Mouse (Mus musculus) thymus, postnatal 36 days (tissue): Measurements from ENCODE around the gene Nr5a2.

Experiments used
- DNase-seq, 2 experiments: peaks; one replicate each; pipeline ENCODE4 v3.0.0; 2022; ENCODE audit warnings: mixed read lengths in 2 of 2

Gene Nr5a2

GRCm38 (mm10) chr1:136909494-136910037, 50.7 kb downstream of the Nr5a2 start:
- DNase-seq: no peak

DNA sequence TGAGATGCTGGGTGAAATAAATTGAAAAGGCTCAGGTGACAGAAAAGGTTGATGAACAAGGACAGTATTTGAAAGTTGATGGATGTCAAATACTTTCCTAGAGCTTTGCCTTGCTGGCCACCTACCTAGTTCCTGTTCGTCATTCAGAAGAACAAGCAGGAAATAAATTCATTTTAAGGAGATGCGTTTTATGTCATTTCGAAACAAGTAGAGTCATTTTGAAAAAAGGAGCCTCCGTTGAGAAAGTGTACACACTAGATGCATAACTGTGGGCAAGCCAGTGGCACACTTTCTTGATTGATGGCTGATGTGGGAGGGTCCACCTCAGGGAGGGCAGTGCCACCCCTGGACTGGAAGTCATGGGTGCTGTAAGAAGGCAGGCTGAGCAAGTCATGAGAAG, 62.1 kb downstream of the Nr5a2 start:
- no peak for DNase-seq

DNA sequence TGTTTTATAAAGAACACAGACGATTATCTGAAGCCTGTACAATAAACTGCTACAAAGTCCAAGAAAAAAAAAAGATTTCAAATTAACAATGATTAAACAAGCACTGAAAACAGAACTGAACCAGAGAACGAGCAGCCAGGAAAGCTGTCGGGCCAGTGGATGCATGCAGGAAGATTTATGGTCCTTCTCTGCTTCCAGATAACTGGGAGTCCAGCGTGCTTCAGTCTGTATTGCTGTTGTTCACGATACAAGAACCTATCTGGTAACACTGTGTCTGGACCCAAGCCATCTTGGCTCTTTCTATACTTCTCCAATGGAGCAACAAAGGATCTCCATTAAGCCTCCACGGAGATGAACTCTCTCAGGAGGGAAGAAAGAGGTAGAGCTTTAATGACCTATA, 63.9 kb downstream of the Nr5a2 start:
- DNase-seq: no peak

GRCm38 (mm10) chr1:136895877-136896276, 64.4 kb downstream of the Nr5a2 start:
- no peak for DNase-seq

GRCm38 (mm10) chr1:136894753-136895152, 65.5 kb downstream of the Nr5a2 start:
- DNase-seq: no peak

DNA sequence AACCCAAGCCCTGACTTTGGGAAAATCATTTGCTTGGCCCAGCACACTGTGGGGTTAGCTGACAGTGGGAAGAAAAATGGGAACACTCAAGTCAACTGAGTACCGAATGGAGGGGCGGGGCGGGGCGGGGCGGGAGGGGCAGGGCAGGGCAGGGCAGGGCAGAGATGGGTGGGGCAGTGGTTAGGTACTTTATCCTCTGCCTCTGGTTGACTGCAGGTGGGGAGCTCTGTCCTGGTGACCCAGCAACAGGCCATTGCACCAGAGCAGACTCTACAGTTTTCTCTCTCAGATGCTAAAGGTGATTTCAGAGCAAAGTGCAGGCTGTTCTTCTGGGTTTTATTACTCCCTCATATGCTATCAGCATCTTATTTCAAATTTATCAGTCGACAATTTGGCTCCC, 67.1 kb downstream of the Nr5a2 start:
- DNase-seq: no peak

- no peak for DNase-seq
These were observed 69.8 kb downstream of the Nr5a2 start for GRCm38 (mm10) chr1:136890439-136890838.

GRCm38 (mm10) chr1:136888704-136889103, 71.5 kb downstream of the Nr5a2 start:
- no peak for DNase-seq

DNA sequence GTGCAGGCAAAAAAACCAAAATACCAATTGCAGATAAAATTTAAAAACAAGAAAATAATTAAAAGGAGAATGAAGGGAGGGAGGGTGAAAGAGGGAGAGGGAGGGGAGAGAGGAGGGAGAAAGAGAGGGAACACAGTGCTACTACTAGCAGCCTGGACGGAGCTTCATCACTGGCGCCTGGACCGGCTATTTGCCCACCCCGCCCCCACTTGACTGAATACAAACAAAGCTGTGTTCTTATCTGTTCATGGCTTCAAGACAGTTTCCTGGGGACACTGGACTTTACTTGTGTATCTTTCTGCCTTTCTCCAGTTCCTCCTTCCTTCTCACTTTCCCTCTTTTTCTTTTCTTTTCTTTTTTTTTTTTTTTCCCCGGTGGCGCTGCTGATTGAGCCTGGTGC, 73.6 kb downstream of the Nr5a2 start:
- no peak for DNase-seq

- DNase-seq: no peak
These were observed 76.6 kb downstream of the Nr5a2 start for GRCm38 (mm10) chr1:136883458-136884174.

DNA sequence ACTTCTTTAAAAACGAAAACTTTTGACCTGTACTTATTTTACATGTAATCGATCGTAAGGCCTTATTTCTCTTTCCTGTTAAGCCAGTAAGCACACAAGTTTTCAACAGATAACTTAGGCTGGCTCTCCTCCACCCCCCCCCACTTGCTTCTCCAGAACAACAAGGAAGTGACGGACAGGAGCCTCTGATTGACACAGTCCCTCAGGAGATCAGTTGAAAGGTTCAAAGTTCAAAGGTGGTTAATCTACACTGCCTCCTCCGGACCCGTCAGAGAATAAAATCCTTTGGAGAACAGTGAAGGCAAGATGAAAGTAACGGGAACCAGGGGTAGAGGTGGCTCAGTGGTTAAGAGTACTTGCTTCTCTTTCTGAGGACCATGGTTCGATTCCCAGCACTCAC, 80.0 kb downstream of the Nr5a2 start:
- no peak for DNase-seq

- DNase-seq: no peak
These were observed 85.2 kb downstream of the Nr5a2 start for GRCm38 (mm10) chr1:136875006-136875405.

DNA sequence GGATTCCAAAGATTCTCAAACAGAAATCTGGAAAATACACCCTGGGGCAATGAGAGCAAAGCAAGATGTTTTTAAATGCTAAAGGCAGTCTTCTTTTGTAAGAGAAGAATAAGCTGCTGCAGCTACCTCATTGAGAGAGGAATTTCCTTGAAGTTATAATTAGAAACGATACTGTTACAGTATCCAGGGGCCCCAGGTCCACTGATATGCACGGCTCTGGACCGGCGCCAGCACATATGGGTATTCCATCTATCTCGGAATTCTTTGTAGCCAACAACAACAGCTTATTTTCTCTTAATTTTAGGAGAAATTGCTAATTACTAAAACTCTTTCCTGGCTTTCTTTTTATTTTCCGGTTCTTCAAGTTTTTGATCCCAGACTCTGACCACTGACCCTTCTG, 91.3 kb downstream of the Nr5a2 start:
- DNase-seq: no peak

DNA sequence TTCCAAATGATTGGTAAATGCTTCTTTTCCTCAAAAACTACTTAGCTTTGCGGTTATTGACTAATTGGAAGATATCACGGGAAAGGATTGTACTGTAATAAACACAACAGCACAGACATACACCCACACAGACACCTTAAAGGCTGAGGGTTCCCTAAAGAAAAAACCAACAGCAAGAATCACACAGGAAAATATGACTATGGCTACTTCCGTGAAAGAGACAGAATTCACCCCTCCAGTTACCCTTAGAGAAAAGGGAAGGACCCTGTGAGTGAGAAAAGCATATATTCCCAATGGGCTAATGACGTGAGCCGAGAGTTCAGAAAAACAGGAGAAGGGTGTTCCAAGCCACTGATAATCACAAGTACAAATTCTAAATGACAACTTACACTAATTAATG, 92.0 kb downstream of the Nr5a2 start:
- no peak for DNase-seq

GRCm38 (mm10) chr1:136866481-136867092, 93.7 kb downstream of the Nr5a2 start:
- peak; percentile 6 for DNase-seq

DNA sequence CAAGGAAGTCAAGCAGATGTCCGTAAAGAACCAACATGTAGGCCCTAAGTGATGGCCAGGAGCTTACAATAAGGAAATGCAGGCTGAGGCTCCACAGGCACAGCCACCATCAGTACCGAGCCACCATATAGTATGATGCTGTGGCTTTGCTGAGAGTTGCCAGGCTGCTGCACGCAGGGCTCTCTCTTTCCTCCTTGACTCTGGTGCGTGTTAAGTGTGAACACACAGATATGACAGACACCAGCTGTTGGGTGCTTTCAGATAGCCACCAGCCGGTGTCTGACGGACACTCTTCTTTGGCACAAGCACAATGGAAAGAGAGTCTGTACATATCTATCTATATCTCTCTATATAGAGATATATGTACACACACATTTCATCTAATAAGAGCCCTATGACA, 97.0 kb downstream of the Nr5a2 start:
- DNase-seq: no peak

DNA sequence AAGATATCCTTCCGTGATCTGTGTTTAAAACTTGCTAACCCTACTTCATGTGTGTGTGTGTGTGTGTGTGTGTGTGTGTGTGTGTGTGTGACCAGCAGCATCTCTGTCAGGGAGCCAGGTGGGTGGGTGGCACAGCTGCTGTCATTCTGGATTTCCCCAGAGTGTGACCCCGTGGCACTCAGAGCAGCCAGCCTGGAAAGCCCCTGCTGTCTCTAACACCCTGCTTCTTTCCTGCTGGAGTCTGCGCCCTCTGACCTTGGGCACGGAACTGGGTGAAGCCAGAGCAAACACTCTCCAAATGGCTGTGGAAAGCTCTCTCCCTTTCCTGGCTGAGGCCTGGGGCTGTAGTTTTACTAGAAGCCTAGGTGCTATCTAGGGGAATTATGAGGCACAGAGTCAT, 100.8 kb downstream of the Nr5a2 start:
- DNase-seq: no peak

GRCm38 (mm10) chr1:136858724-136859123, 101.5 kb downstream of the Nr5a2 start:
- DNase-seq: no peak

GRCm38 (mm10) chr1:136856104-136856503, 104.1 kb downstream of the Nr5a2 start:
- no peak for DNase-seq

DNA sequence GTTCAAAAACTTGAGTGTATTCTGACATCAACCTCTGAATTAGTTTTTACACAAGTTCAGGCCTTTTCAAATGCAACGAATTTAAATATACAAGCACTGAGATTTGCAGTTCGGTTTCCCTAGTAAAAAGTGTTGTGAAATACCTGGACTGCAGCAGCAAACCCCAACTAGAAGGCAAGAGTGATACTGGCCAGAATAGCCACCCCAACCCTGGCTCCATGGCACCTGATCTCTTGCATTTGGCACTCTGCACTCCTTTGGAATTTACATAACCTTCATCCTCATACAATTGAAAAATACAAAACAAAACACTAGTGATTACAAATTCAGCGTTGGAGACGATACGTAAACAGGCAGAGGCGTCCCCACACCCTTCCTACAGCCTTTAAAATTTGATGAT, 111.5 kb downstream of the Nr5a2 start:
- no peak for DNase-seq

GRCm38 (mm10) chr1:136846081-136846480, 114.2 kb downstream of the Nr5a2 start:
- no peak for DNase-seq

- DNase-seq: no peak
These were observed 114.9 kb downstream of the Nr5a2 start for GRCm38 (mm10) chr1:136845341-136845740.

DNA sequence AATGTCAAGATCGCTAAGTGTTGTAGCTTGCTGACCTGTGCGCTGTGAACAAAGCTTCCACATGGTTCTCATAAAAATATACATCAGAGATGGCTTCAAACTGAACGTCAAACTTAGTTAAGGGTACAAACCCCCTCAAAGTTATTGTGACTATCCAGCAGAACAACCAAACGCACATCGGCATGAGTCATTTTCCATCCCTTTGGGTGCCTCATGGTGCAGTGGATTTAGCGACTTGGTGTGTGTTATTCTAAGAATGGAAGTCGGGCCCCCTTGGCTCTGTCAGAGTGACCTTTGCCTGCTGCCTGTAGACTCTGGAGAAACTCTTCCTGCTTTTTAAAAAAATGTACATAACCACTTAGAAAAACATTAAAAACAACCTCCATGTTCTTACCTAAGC, 119.7 kb downstream of the Nr5a2 start:
- no peak for DNase-seq

DNA sequence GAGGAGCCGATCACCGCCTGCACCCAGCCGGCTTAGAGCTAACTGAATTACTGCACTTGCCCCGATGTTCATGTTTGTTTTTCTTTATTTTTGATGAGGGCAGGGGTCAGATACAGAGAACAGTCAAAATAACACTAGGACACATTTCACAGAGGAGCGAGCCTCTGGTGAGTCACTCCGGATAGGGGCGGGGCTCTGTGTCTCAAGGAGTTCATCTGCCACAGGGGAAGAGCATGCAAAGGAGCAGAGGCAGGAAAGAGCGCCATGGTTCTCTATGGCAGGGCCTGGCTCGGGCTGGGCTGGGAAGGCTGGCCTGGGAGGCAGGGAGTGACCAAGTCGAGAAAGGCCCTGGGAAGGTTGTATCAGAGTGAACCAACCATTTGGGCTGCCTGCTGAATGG, 121.0 kb downstream of the Nr5a2 start:
- no peak for DNase-seq
